Mouse (Mus musculus) mouse embryonic stem cell (cell line): Measurements from ENCODE around the gene Arhgap25.
"Not testable (repeated sequence)": the region's sequence is repeated elsewhere in the genome, so short reads cannot be mapped to it uniquely, and the experiment has no call there.

Experiments
- in situ Hi-C, 2 experiments: fragments of 300-500 bp; cut with MboI; formaldehyde crosslinking; loops; 1 replicate in 1 of 2; 3 replicates in 1 of 2; pipeline ENCODE4 v1.14.3; 2019 to 2020; ENCODE audit warnings: low sequenced_read_pairs in 2 of 2, low pct_unique_long_range_greater_than_20kb in 1 of 2, mixed read lengths in 1 of 2; ENCODE audit not compliant: unreplicated experiment in 1 of 2

Gene Arhgap25

GRCm38 (mm10) chr6:87538376-87539270 is 5.6 kb upstream of the Arhgap25 start:
- in situ Hi-C loops: no loop called here

- in situ Hi-C loops: no loop called here
These were observed 4.6 kb upstream of the Arhgap25 start for GRCm38 (mm10) chr6:87537678-87538077.

- in situ Hi-C loops: no loop called here
These were observed 3.2 kb upstream of the Arhgap25 start for GRCm38 (mm10) chr6:87536270-87536669.

- in situ Hi-C loops: no loop called here
These were observed 2.6 kb upstream of the Arhgap25 start for GRCm38 (mm10) chr6:87535651-87536050.

- in situ Hi-C loops: no loop called here
These were observed 2.0 kb upstream of the Arhgap25 start for GRCm38 (mm10) chr6:87534855-87535575.

- in situ Hi-C loops: no loop called here
These were observed 1.5 kb downstream of the Arhgap25 start for GRCm38 (mm10) chr6:87531456-87532015.

GRCm38 (mm10) chr6:87530386-87530785 is 2.7 kb downstream of the Arhgap25 start:
- in situ Hi-C loops: no loop called here

- in situ Hi-C loops: no loop called here
These were observed 5.1 kb downstream of the Arhgap25 start for GRCm38 (mm10) chr6:87527846-87528557.

- in situ Hi-C loops: no loop called here
These were observed 5.7 kb downstream of the Arhgap25 start for GRCm38 (mm10) chr6:87527366-87527765.

GRCm38 (mm10) chr6:87525126-87525525 is 7.9 kb downstream of the Arhgap25 start:
- in situ Hi-C loops: no loop called here

GRCm38 (mm10) chr6:87524281-87524680 is 8.8 kb downstream of the Arhgap25 start:
- in situ Hi-C loops: no loop called here

- in situ Hi-C loops: no loop called here
These were observed 9.3 kb downstream of the Arhgap25 start for GRCm38 (mm10) chr6:87523736-87524135.

- in situ Hi-C loops: no loop called here
These were observed 10.0 kb downstream of the Arhgap25 start for GRCm38 (mm10) chr6:87523085-87523484.

- in situ Hi-C loops: no loop called here
These were observed 10.8 kb downstream of the Arhgap25 start for GRCm38 (mm10) chr6:87522236-87522635.

- in situ Hi-C loops: not testable (repeated sequence)
These were observed 11.4 kb downstream of the Arhgap25 start for GRCm38 (mm10) chr6:87521705-87522104.

- in situ Hi-C loops: no loop called here
These were observed 12.5 kb downstream of the Arhgap25 start for GRCm38 (mm10) chr6:87520572-87520971.

- in situ Hi-C loops: no loop called here
These were observed 13.2 kb downstream of the Arhgap25 start for GRCm38 (mm10) chr6:87519809-87520208.

GRCm38 (mm10) chr6:87518622-87519021 is 14.4 kb downstream of the Arhgap25 start:
- in situ Hi-C loops: no loop called here
